Mouse (Mus musculus): ENCODE results near the gene Rspo3.

The Rspo3 gene

GRCm38 (mm10) chr10:29441297-29441696 is 94.4 kb downstream of the Rspo3 start:
- no peak for DNase-seq (ENCODE audit: extremely low read depth, low read depth, low spot score)

- DNase-seq (ENCODE audit: extremely low read depth, low read depth, low spot score), result no peak
Measured at GRCm38 (mm10) chr10:29432935-29433453, 102.7 kb downstream of the Rspo3 start.

- no peak for DNase-seq (ENCODE audit: extremely low read depth, low read depth, low spot score)
Measured at GRCm38 (mm10) chr10:29426660-29427059, 109.0 kb downstream of the Rspo3 start.

- no peak for DNase-seq (ENCODE audit: extremely low read depth, low read depth, low spot score)
Measured at GRCm38 (mm10) chr10:29424571-29424970, 111.1 kb downstream of the Rspo3 start.

- DNase-seq (ENCODE audit: extremely low read depth, low read depth, low spot score), result no peak
Measured at GRCm38 (mm10) chr10:29414361-29414760, 121.3 kb downstream of the Rspo3 start.

GRCm38 (mm10) chr10:29402656-29403268 is 132.9 kb downstream of the Rspo3 start:
- DNase-seq (ENCODE audit: extremely low read depth, low read depth, low spot score), result no peak

Data from fat pad, adult 2 months (tissue).